Mouse (Mus musculus) liver, adult 2 months (tissue): ENCODE data around the gene Eepd1.

Experiments
- CTCF ChIP-seq: fragments of 200-500 bp; IDR thresholded peaks from 2 replicates; pipeline ENCODE4 v1.5.1; 2011; ENCODE audit warnings: low read depth, low read length, control low read depth
- POLR2A ChIP-seq: fragments of 200-500 bp; IDR thresholded peaks from 2 replicates; pipeline ENCODE4 v1.6.1; 2011; ENCODE audit warnings: low read length, control low read depth; ENCODE audit not compliant: insufficient read depth; ENCODE audit errors: extremely low read depth

- TF ChIP-seq CTCF (no peak), POLR2A (no peak)
Observed at GRCm38 (mm10) chr9:25464305-25464704, 17.0 kb upstream of the Eepd1 start.
